Mouse (Mus musculus): ENCODE measurements around the gene Dlg2. TPM values are rescaled to one million over a fixed set of nuclear protein-coding genes. Genes with fewer than 3 reads are reported as not detected.

Dlg2 gene
- polyA plus RNA-seq, 1 experiment from 2014 or later: 7.2 TPM

DNA sequence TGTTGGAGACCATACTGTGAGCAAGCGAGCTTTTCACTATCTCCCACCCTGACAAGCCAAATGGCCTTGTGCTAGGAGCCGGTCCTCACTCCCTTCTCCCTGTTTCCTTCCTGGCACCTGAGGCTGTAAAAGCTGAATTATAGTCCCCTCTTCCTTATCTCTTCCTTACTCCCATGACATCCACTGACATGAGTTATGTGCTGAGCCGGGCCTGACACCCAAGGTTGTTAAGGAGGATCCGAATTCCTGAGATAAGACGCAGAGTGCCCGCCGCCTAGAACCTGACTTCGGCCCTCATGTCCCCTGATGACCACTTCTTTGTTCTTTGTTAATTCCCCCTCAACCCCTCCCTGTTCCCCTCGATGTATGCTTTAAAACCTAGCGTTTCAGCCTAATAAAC lies 1409.9 kb downstream of the Dlg2 start:
- 90% methylated on average over 10 of the region's 10 CpGs for WGBS
- ATAC-seq (ENCODE audit: insufficient number of reproducible peaks, low FRiP score, low TSS enrichment, low read depth): no peak

DNA sequence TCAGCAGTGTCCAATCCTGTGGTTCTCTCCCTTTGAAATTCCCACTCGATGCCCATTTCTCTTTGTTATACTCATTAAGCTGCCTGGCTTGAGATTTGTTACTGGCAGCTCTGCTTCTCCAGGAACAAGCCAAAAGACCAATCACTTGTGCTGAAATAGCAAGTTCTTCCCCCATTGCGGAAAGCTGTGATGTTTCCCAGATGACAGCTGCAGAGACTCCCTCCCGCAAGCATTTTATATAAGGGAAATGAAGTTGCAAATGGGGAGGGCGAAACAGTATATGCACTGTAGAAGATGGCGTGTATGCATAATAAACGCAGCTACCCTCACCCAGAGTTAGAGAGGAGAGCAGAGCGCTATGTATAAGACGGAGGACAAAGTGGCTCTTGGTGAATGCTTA lies 1417.5 kb downstream of the Dlg2 start:
- no peaks in the 10 kb centered on the region for H3K36me3 ChIP-seq
- H3K4me1 ChIP-seq: no peaks in the 10 kb centered on the region
- no peak overlapping the region for H3K27ac ChIP-seq (replicated peaks)
- 73% methylated on average over 8 of the region's 8 CpGs for WGBS
- H3K9me3 ChIP-seq (replicated peaks): no peaks in the 10 kb centered on the region
- ATAC-seq (ENCODE audit: insufficient number of reproducible peaks, low FRiP score, low TSS enrichment, low read depth): no peak
- no peak overlapping the region for H3K4me3 ChIP-seq (replicated peaks)
- H3K27me3 ChIP-seq: no peaks in the 10 kb centered on the region
- no peak overlapping the region for H3K4me2 ChIP-seq (replicated peaks)
- H3K9ac ChIP-seq: no peak overlapping the region

More for the DNA sequence above, 1409.9 kb downstream of the Dlg2 start:
- Histone ChIP-seq H3K4me2 (replicated peaks) (no peak overlapping the region), H3K9me3 (replicated peaks) (no peaks in the 10 kb centered on the region), H3K27ac (replicated peaks) (no peak overlapping the region), H3K9ac (no peak overlapping the region), H3K4me3 (replicated peaks) (no peak overlapping the region), H3K36me3 (no peaks in the 10 kb centered on the region), H3K27me3 (no peaks in the 10 kb centered on the region), H3K4me1 (no peaks in the 10 kb centered on the region)

DNA sequence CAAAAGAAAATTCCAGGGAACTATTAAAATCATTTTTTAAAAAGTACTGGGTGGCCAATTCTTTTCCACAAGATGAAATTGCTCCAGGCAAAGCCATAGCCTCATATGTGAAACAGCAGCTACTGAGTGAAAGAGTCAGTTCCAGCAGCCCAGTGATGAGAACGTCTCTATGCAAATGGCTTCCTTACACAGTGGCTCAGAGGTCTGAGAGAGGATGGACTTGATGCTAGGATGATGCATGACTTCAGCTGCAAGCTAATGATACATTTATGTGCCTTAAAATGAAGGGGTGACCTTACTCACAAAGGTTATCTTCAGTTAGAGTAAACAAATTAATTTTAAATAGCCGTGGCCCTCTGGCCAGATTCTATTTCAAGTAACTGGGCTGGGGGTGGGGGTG lies 1420.5 kb downstream of the Dlg2 start:
- no peaks in the 10 kb centered on the region for H3K4me1 ChIP-seq
- H3K36me3 ChIP-seq: no peaks in the 10 kb centered on the region
- no peak overlapping the region for H3K9ac ChIP-seq
- no peaks in the 10 kb centered on the region for H3K9me3 ChIP-seq (replicated peaks)
- H3K27me3 ChIP-seq: no peaks in the 10 kb centered on the region
- H3K27ac ChIP-seq (replicated peaks): no peak overlapping the region
- 19% methylated on average over 2 of the region's 2 CpGs for WGBS
- ATAC-seq (ENCODE audit: insufficient number of reproducible peaks, low FRiP score, low TSS enrichment, low read depth): no peak
- no peak overlapping the region for H3K4me2 ChIP-seq (replicated peaks)
- no peak overlapping the region for H3K4me3 ChIP-seq (replicated peaks)

GRCm38 (mm10) chr7:91897509-91897908 lies 1421.0 kb downstream of the Dlg2 start:
- no peak for ATAC-seq (ENCODE audit: insufficient number of reproducible peaks, low FRiP score, low TSS enrichment, low read depth)
- Histone ChIP-seq H3K4me2 (replicated peaks) (no peak overlapping the region), H3K4me3 (replicated peaks) (no peak overlapping the region), H3K27me3 (no peaks in the 10 kb centered on the region), H3K36me3 (no peaks in the 10 kb centered on the region), H3K27ac (replicated peaks) (no peak overlapping the region), H3K9ac (no peak overlapping the region), H3K4me1 (no peaks in the 10 kb centered on the region), H3K9me3 (replicated peaks) (no peaks in the 10 kb centered on the region)
- WGBS: 81% methylated on average over 2 of the region's 2 CpGs

- no peaks in the 10 kb centered on the region for H3K9me3 ChIP-seq (replicated peaks)
- ATAC-seq (ENCODE audit: insufficient number of reproducible peaks, low FRiP score, low TSS enrichment, low read depth): no peak
- H3K27ac ChIP-seq (replicated peaks): no peak overlapping the region
- no peaks in the 10 kb centered on the region for H3K27me3 ChIP-seq
- no peaks in the 10 kb centered on the region for H3K36me3 ChIP-seq
- no peak overlapping the region for H3K4me3 ChIP-seq (replicated peaks)
- no peaks in the 10 kb centered on the region for H3K4me1 ChIP-seq
- no peak overlapping the region for H3K4me2 ChIP-seq (replicated peaks)
- 68% methylated on average over 2 of the region's 2 CpGs for WGBS
- H3K9ac ChIP-seq: no peak overlapping the region
Measured at GRCm38 (mm10) chr7:91902503-91902902, 1426.0 kb downstream of the Dlg2 start.

GRCm38 (mm10) chr7:91916809-91917208 lies 1440.3 kb downstream of the Dlg2 start:
- Histone ChIP-seq H3K27ac (replicated peaks) (no peak overlapping the region), H3K36me3 (no peaks in the 10 kb centered on the region), H3K4me2 (replicated peaks) (no peak overlapping the region), H3K4me3 (replicated peaks) (no peak overlapping the region), H3K27me3 (no peaks in the 10 kb centered on the region), H3K9me3 (replicated peaks) (no peaks in the 10 kb centered on the region), H3K9ac (no peak overlapping the region), H3K4me1 (no peaks in the 10 kb centered on the region)
- ATAC-seq (ENCODE audit: insufficient number of reproducible peaks, low FRiP score, low TSS enrichment, low read depth): no peak
- 82% methylated on average over 3 of the region's 3 CpGs for WGBS

DNA sequence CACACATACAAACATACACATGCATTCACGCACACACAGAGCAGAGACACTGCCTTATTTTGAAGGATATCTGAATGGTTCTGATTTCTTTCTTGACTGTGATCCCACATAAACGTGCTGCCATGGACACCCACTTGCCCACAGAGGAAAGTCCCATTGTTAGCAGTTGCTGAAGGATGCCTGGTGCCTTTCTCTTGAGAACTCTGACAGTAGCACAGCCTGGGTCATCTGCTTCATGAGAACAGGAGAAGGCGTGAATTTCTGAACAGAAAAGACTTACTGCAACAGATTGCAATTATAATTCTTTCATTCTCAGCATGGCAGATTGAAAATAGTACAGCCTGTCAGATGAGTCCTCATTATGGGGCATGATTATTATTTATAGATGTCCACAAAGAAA lies 1442.6 kb downstream of the Dlg2 start:
- Histone ChIP-seq H3K27ac (replicated peaks) (no peak overlapping the region), H3K36me3 (no peaks in the 10 kb centered on the region), H3K9ac (no peak overlapping the region), H3K4me3 (replicated peaks) (no peak overlapping the region), H3K9me3 (replicated peaks) (no peaks in the 10 kb centered on the region), H3K4me1 (no peaks in the 10 kb centered on the region), H3K27me3 (no peaks in the 10 kb centered on the region), H3K4me2 (replicated peaks) (no peak overlapping the region)
- no peak for ATAC-seq (ENCODE audit: insufficient number of reproducible peaks, low FRiP score, low TSS enrichment, low read depth)
- 69% methylated on average over 3 of the region's 3 CpGs for WGBS

DNA sequence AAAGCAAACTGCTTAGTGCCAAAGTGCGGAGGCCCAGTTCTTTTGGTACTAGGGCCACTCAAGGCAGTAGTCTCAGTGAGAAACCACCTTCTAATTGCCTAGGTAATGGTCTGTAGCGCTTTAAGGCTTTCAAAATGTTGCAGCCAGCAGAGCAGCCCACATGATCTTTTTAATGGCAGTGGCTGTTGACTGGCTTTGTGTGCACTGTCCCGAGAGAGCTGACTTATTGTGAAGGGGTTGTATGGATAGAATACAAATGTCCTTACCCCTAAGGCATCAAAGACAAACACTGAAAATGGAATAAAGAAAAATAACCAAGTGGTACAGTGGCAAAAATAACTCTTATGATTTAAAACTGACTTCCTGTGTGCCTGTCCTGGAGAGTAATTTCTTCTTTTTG lies 1443.3 kb downstream of the Dlg2 start:
- Histone ChIP-seq H3K27me3 (no peaks in the 10 kb centered on the region), H3K9ac (no peak overlapping the region), H3K9me3 (replicated peaks) (no peaks in the 10 kb centered on the region), H3K36me3 (no peaks in the 10 kb centered on the region), H3K4me2 (replicated peaks) (no peak overlapping the region), H3K4me3 (replicated peaks) (no peak overlapping the region), H3K27ac (replicated peaks) (no peak overlapping the region), H3K4me1 (no peaks in the 10 kb centered on the region)
- ATAC-seq (ENCODE audit: insufficient number of reproducible peaks, low FRiP score, low TSS enrichment, low read depth): no peak
- 80% methylated on average over 3 of the region's 3 CpGs for WGBS

GRCm38 (mm10) chr7:91934881-91935597 lies 1458.6 kb downstream of the Dlg2 start:
- no peak overlapping the region for H3K9ac ChIP-seq
- no peaks in the 10 kb centered on the region for H3K9me3 ChIP-seq (replicated peaks)
- H3K4me2 ChIP-seq (replicated peaks): no peak overlapping the region
- no peaks in the 10 kb centered on the region for H3K36me3 ChIP-seq
- no peak for ATAC-seq (ENCODE audit: insufficient number of reproducible peaks, low FRiP score, low TSS enrichment, low read depth)
- H3K27me3 ChIP-seq: no peaks in the 10 kb centered on the region
- no peak overlapping the region for H3K4me3 ChIP-seq (replicated peaks)
- H3K27ac ChIP-seq (replicated peaks): no peak overlapping the region
- H3K4me1 ChIP-seq: no peaks in the 10 kb centered on the region
- WGBS: 60% methylated on average over 12 of the region's 12 CpGs

GRCm38 (mm10) chr7:91936193-91936592 lies 1459.7 kb downstream of the Dlg2 start:
- no peaks in the 10 kb centered on the region for H3K27me3 ChIP-seq
- WGBS: 62% methylated on average over 2 of the region's 2 CpGs
- H3K36me3 ChIP-seq: no peaks in the 10 kb centered on the region
- no peaks in the 10 kb centered on the region for H3K4me1 ChIP-seq
- H3K4me3 ChIP-seq (replicated peaks): no peak overlapping the region
- ATAC-seq (ENCODE audit: insufficient number of reproducible peaks, low FRiP score, low TSS enrichment, low read depth): no peak
- no peak overlapping the region for H3K9ac ChIP-seq
- no peaks in the 10 kb centered on the region for H3K9me3 ChIP-seq (replicated peaks)
- no peak overlapping the region for H3K27ac ChIP-seq (replicated peaks)
- no peak overlapping the region for H3K4me2 ChIP-seq (replicated peaks)

GRCm38 (mm10) chr7:91943224-91943623 lies 1466.8 kb downstream of the Dlg2 start:
- Histone ChIP-seq H3K36me3 (no peaks in the 10 kb centered on the region), H3K4me1 (no peaks in the 10 kb centered on the region), H3K27ac (replicated peaks) (no peak overlapping the region), H3K4me2 (replicated peaks) (no peak overlapping the region), H3K27me3 (no peaks in the 10 kb centered on the region), H3K4me3 (replicated peaks) (no peak overlapping the region), H3K9me3 (replicated peaks) (no peaks in the 10 kb centered on the region), H3K9ac (no peak overlapping the region)
- whole genome bisulfite sequencing: 78% methylated on average over 1 of the region's 1 CpGs
- no peak for ATAC-seq (ENCODE audit: insufficient number of reproducible peaks, low FRiP score, low TSS enrichment, low read depth)

DNA sequence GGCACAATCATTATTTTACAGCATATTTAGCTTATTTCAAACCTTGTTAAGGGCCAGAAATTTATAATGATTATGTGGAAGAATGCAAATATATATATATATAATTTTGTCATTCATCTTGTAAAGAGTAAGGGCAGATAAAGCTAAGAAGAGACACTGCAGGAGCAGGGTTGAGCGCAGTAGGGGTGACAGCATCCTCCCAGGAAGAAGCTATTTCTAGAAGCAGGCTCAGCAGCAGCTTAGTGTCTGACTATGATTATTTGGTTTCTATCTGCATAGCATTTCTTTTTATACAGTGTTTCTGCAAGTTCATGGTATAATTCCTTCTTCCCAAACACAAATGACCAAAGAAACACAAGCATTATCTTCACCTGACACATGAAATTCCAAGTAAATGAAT lies 1479.1 kb downstream of the Dlg2 start:
- no peak overlapping the region for H3K27ac ChIP-seq (replicated peaks)
- H3K4me2 ChIP-seq (replicated peaks): no peak overlapping the region
- no peak for ATAC-seq (ENCODE audit: insufficient number of reproducible peaks, low FRiP score, low TSS enrichment, low read depth)
- H3K9me3 ChIP-seq (replicated peaks): no peaks in the 10 kb centered on the region
- no peaks in the 10 kb centered on the region for H3K27me3 ChIP-seq
- no peaks in the 10 kb centered on the region for H3K4me1 ChIP-seq
- no peak overlapping the region for H3K4me3 ChIP-seq (replicated peaks)
- WGBS: 95% methylated on average over 1 of the region's 1 CpGs
- no peaks in the 10 kb centered on the region for H3K36me3 ChIP-seq
- H3K9ac ChIP-seq: no peak overlapping the region
